Mouse (Mus musculus) testis, adult 2 months (tissue): Measurements from ENCODE around the gene Dnajc17. TPM values are rescaled to one million over a fixed set of nuclear protein-coding genes. Genes with fewer than 3 reads are reported as not detected.

Experiments
- H3K27ac ChIP-seq: fragments of 200-500 bp; 2 replicates; pipeline ENCODE4 v1.5.1; 2012; ENCODE audit warnings: low read depth, low read length; ENCODE audit not compliant: control insufficient read depth, insufficient read depth
- H3K27me3 ChIP-seq: fragments of 200-500 bp; 2 replicates; pipeline ENCODE4 v1.6.1; 2012; ENCODE audit warnings: mild to moderate bottlenecking, low read length, moderate library complexity; ENCODE audit not compliant: control insufficient read depth, insufficient read depth
- H3K36me3 ChIP-seq: fragments of 200-500 bp; 2 replicates; pipeline ENCODE4 v1.6.1; 2012; ENCODE audit warnings: mild to moderate bottlenecking, low read length; ENCODE audit not compliant: control insufficient read depth, insufficient read depth
- H3K4me1 ChIP-seq: fragments of 200-500 bp; 2 replicates; pipeline ENCODE4 v1.6.1; 2012; ENCODE audit warnings: low read length; ENCODE audit not compliant: control insufficient read depth, insufficient read depth
- H3K4me3 ChIP-seq: fragments of 200-500 bp; 2 replicates; pipeline ENCODE4 v1.5.1; 2012; ENCODE audit warnings: low read depth, mild to moderate bottlenecking, low read length, moderate library complexity, mixed read lengths; ENCODE audit not compliant: control insufficient read depth
- CTCF ChIP-seq: fragments of 200-500 bp; IDR thresholded peaks from 2 replicates; pipeline ENCODE4 v1.5.1; 2012; ENCODE audit warnings: low read depth, mild to moderate bottlenecking, inconsistent platforms, low read length, moderate library complexity; ENCODE audit not compliant: control insufficient read depth, insufficient read depth, insufficient replicate concordance
- POLR2A ChIP-seq: fragments of 200-500 bp; IDR thresholded peaks from 2 replicates; pipeline ENCODE4 v1.6.1; 2012; ENCODE audit warnings: low read depth, mild to moderate bottlenecking, inconsistent platforms, low read length, moderate library complexity; ENCODE audit not compliant: control insufficient read depth
- polyA plus RNA-seq: library from polyadenylated mRNA; depleted of rRNA; stranded (reverse); fragments of >200 nt; gene quantifications from 2 replicates; pipeline ENCODE4 v1.2.3, GENCODE M21; 2012; rRNA removed

Gene Dnajc17
- polyA plus RNA-seq, result 3.7 and 3.8 TPM in 2 replicates

GRCm38 (mm10) chr2:119208344-119209175 is at the start of gene Dnajc17, which contains the start of gene Zfyve19:
Gene Dnajc17 (minus strand): TSS chr2:119208795.
Gene Zfyve19 (plus strand): TSS chr2:119208617.
- peak within 1 kb of the TSS; percentile 96 for H3K27ac ChIP-seq

DNA sequence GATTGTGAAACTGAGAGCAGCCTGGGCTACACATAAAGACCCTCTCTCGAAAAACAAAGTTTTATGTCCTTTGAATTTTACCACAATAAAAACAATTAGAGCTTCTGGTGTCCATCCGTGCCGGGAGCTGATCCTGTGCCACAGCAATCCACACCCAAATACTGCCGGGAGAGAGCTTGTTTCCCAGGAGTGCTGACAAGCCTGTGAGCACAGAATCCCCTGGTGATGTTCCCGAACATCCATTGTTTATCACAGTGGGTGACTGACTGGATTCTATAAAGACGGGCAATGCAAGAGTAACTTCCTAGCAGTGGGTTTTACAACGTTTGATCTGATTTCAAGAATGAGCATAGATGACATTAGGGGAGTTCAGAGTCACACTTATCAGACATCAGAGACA is 46.4 kb upstream of the Dnajc17 start:
- Histone ChIP-seq H3K4me1 (peaks cover 4% of the 10 kb centered on the region; the same call in 1 of the 2 replicates), H3K27me3 (no peaks in the 10 kb centered on the region), H3K36me3 (no peaks in the 10 kb centered on the region), H3K4me3 (no peak overlapping the region), H3K27ac (no peak overlapping the region)
- TF ChIP-seq CTCF (no peak), POLR2A (no peak)

More at GRCm38 (mm10) chr2:119208344-119209175, at the start of gene Dnajc17, which contains the start of gene Zfyve19:
- TF ChIP-seq POLR2A, result peak; percentile 74
- TF ChIP-seq CTCF, result no peak
- H3K4me1 ChIP-seq, result peaks cover 7% of the 10 kb centered on the region
- H3K27me3 ChIP-seq, result no peaks in the 10 kb centered on the region
- H3K4me3 ChIP-seq, result peak within 1 kb of the TSS; percentile 100
- H3K36me3 ChIP-seq, result no peaks in the 10 kb centered on the region; the same call in 1 of the 2 replicates

- Histone ChIP-seq H3K27ac (no peak overlapping the region), H3K27me3 (no peaks in the 10 kb centered on the region), H3K4me3 (no peak overlapping the region; the same call in 1 of the 2 replicates), H3K36me3 (no peaks in the 10 kb centered on the region), H3K4me1 (peaks cover 4% of the 10 kb centered on the region; the same call in 1 of the 2 replicates)
- TF ChIP-seq CTCF, result peak; percentile 95
- TF ChIP-seq POLR2A, result no peak
Measured at GRCm38 (mm10) chr2:119250826-119251478, 42.4 kb upstream of the Dnajc17 start.

DNA sequence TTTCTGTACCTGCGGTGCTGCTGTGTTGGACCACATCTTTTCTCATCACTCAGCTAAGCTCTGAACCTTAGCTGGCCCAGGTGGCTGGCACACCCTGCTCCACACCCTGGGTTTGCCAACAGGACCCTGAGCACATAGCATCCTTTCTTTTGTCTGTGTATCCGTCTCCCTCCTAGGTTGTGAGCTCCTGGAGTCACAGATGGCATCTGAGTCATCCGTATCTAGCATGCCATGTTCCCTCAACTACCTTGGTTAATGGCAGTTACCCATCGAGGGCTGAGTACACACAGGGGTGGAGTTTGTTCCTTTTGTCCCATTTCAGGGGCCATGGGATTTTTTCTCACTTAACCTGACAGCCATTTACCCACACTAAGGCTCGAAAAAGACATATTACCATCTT is 41.8 kb upstream of the Dnajc17 start:
- H3K27me3 ChIP-seq, result no peaks in the 10 kb centered on the region
- no peak overlapping the region for H3K27ac ChIP-seq
- peaks cover 4% of the 10 kb centered on the region; the same call in 1 of the 2 replicates for H3K4me1 ChIP-seq
- no peaks in the 10 kb centered on the region for H3K36me3 ChIP-seq
- no peak overlapping the region for H3K4me3 ChIP-seq
- no peak for TF ChIP-seq POLR2A
- TF ChIP-seq CTCF, result no peak

DNA sequence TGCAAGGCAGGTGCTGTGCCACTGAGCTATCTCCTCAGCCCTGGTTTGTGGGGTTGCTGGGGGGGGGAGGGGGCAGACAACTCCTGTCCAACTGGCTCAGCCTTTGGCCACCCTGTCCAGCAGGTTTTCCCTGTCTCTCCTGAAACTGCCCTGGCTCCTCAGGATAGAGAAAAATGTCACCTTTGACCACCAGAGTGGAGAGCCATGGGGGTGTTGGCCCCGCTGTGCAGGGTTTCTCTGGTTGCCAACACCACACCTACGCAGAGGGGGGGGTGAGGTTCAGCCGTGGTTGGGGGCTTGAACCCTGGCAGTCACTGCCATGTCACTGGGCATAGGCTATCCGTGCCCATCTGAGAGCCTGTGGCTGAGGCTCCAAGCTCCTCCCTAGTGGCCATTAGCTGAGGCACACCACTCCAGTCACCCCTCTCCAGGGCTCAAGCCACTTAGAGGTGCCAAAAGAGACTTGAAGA is 41.0 kb upstream of the Dnajc17 start:
- TF ChIP-seq POLR2A (no peak), CTCF (no peak)
- Histone ChIP-seq H3K27ac (no peak overlapping the region), H3K4me3 (no peak overlapping the region), H3K27me3 (no peaks in the 10 kb centered on the region), H3K4me1 (peaks cover 4% of the 10 kb centered on the region; the same call in 1 of the 2 replicates), H3K36me3 (no peaks in the 10 kb centered on the region)

GRCm38 (mm10) chr2:119247904-119248303 is 39.3 kb upstream of the Dnajc17 start:
- no peak overlapping the region for H3K27ac ChIP-seq
- no peaks in the 10 kb centered on the region for H3K36me3 ChIP-seq
- TF ChIP-seq CTCF (no peak), POLR2A (no peak)
- no peaks in the 10 kb centered on the region for H3K27me3 ChIP-seq
- no peak overlapping the region for H3K4me3 ChIP-seq
- peaks cover 4% of the 10 kb centered on the region; the same call in 1 of the 2 replicates for H3K4me1 ChIP-seq

DNA sequence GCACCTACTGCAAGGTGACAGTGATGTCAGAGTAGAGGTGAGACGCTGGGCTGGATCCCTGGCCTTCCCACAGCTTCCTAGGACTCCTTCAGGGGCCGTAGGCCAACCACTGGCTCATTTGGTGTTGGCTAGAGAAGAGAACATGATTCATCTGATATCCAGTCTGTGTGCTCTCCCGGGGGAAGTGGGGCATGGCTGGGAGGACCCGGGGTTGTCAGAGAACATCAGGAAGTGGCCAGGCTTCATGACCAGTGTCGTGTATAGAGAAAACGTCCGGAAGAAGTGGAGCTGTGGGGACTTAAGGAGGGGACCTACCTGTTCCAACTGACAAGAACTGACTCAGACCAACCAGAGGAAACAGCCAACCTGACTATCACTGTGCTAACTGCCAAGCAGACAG is 36.7 kb upstream of the Dnajc17 start:
- Histone ChIP-seq H3K27me3 (no peaks in the 10 kb centered on the region), H3K4me1 (no peaks in the 10 kb centered on the region), H3K4me3 (no peak overlapping the region), H3K27ac (no peak overlapping the region), H3K36me3 (no peaks in the 10 kb centered on the region)
- TF ChIP-seq POLR2A (no peak), CTCF (no peak)
